Mouse (Mus musculus) liver, embryonic 13.5 days (tissue): Measurements from ENCODE around the gene Dnlz. TPM values are rescaled to one million over a fixed set of nuclear protein-coding genes. Genes with fewer than 3 reads are reported as not detected.

Experiments used
- ATAC-seq: fragments of 200-750 bp; cut with Nextera tagmentation; 2 replicates; pipeline ENCODE4 v1.8.0; 2017; ENCODE audit warnings: low read depth, mild to moderate bottlenecking, moderate number of reproducible peaks, moderate library complexity
- DNase-seq: peaks from one replicate; pipeline ENCODE4 v3.0.0; 2022
- H3K27ac ChIP-seq: fragments of 300-500 bp; sonication (generic); 2 replicates; pipeline ENCODE4 v1.5.1; 2015; ENCODE audit warnings: moderate library complexity, mild to moderate bottlenecking, inconsistent platforms
- H3K27me3 ChIP-seq: fragments of 300-500 bp; sonication (generic); 2 replicates; pipeline ENCODE4 v1.6.1; 2015; ENCODE audit warnings: mild to moderate bottlenecking, inconsistent platforms
- H3K36me3 ChIP-seq: fragments of 300-500 bp; sonication (generic); 2 replicates; pipeline ENCODE4 v1.6.1; 2015; ENCODE audit warnings: mild to moderate bottlenecking, inconsistent platforms
- H3K4me1 ChIP-seq: fragments of 300-500 bp; sonication (generic); replicated peaks from 2 replicates; pipeline ENCODE4 v1.6.1; 2015; ENCODE audit warnings: inconsistent platforms
- H3K4me2 ChIP-seq: fragments of 300-500 bp; sonication (generic); 2 replicates; pipeline ENCODE4 v1.6.1; 2015; ENCODE audit warnings: inconsistent platforms, mild to moderate bottlenecking, moderate library complexity
- H3K4me3 ChIP-seq: fragments of 300-500 bp; sonication (generic); replicated peaks from 2 replicates; pipeline ENCODE4 v1.5.1; 2015; ENCODE audit warnings: mild to moderate bottlenecking, inconsistent platforms
- H3K9ac ChIP-seq: fragments of 300-500 bp; sonication (generic); 2 replicates; pipeline ENCODE4 v1.6.1; 2015; ENCODE audit warnings: mild to moderate bottlenecking, inconsistent platforms
- H3K9me3 ChIP-seq: fragments of 300-500 bp; sonication (generic); replicated peaks from 2 replicates; pipeline ENCODE4 v1.6.1; 2016; ENCODE audit warnings: inconsistent platforms
- WGBS: fragments of 180-500 bp; shearing (Covaris S2); methylation state at CpG from one replicate; pipeline ENCODE4 v1.1.7; 2015; ENCODE audit not compliant: insufficient replicate concordance; 5-methylcytosine and 5-hydroxymethylcytosine counted together
- polyA plus RNA-seq: library from polyadenylated mRNA; unstranded; fragments of >200 nt; fragmentation: Nextera tagmentation; extraction: Ambion mirVana; gene quantifications from 2 replicates; pipeline ENCODE4 v1.2.1, GENCODE M21; 2015

Gene Dnlz
- polyA plus RNA-seq, 1 experiment from 2014 or later = 10.0 TPM

DNA sequence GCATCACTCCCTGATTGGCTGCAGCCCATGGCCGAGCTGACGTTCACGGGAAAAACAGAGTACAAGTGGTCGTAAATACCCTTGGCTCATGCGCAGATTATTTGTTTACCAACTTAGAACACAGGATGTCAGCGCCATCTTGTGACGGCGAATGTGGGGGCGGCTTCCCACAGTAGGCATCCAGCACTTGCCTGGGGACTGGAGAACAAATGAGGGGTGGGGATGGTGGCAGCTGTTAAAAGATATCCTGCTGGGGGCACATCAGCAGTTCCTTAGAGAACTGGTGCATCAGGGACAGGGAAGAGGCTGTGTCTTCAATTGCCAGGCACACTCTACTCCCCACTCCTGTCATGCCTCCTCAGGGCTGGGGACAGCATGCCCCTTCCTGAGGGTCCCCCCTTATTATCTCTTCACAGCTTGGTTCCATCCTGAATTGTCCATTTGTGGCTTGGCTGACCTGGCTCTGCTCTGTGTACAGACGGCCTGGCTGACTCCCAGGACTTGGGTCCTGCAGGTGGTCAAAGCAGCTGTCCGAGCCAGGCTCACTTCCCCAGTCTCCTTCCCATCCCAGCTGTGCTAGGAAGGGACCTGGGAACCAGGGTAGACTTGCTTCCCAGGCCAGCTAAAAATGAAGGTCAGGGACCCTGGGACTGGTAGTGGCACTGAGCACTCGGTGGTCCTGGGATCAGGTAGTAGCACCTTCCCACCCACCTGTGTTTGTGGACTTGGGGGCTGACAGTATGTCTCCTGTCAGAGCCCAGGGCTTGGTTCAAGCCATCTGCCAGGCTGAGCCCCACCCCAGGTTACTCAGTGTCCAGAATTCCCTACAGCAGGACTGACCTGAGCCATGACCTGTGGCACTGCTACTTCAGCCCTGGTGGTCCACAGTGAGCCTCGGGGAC, 13.4 kb downstream of the Dnlz start:
- Histone ChIP-seq H3K4me3 (no peak overlapping the region), H3K4me1 (peaks cover 19% of the 10 kb centered on the region), H3K4me2 (no peak overlapping the region), H3K36me3 (no peaks in the 10 kb centered on the region), H3K9ac (no peak overlapping the region), H3K27me3 (no peaks in the 10 kb centered on the region), H3K27ac (no peak overlapping the region), H3K9me3 (no peaks in the 10 kb centered on the region)
- ATAC-seq (no peak), DNase-seq (no peak)
- 81% methylated on average over 9 of the region's 13 CpGs for WGBS

DNA sequence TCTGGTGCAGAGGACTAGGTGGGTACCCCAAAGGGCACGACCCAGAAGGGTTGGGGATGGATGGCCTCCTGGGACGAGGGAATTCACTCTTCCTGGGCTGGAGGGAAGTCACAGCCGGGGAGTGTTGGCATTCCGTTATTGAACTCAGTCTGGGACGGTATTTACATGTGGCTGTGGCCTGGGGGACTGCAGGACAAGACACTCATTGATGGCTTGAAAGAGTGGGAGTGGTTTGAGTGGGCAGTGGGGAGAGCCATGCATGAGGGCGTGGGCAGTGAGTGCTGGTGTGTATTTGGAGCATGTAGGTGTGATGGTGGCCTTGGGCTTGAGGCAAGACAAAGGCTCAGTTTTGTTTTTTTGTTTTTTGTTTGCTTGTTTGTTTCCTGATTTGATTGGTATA, 21.2 kb downstream of the Dnlz start:
- no peaks in the 10 kb centered on the region for H3K27me3 ChIP-seq
- no peaks in the 10 kb centered on the region for H3K9me3 ChIP-seq
- H3K4me2 ChIP-seq = no peak overlapping the region
- ATAC-seq (no peak), DNase-seq (no peak)
- H3K9ac ChIP-seq = no peak overlapping the region
- H3K36me3 ChIP-seq = no peaks in the 10 kb centered on the region
- 65% methylated on average over 6 of the region's 6 CpGs for WGBS
- no peak overlapping the region for H3K27ac ChIP-seq
- H3K4me3 ChIP-seq = no peak overlapping the region
- 0 out of 2 replicates have a peak, but pooled peaks cover 2% of the 10 kb centered on the region for H3K4me1 ChIP-seq

DNA sequence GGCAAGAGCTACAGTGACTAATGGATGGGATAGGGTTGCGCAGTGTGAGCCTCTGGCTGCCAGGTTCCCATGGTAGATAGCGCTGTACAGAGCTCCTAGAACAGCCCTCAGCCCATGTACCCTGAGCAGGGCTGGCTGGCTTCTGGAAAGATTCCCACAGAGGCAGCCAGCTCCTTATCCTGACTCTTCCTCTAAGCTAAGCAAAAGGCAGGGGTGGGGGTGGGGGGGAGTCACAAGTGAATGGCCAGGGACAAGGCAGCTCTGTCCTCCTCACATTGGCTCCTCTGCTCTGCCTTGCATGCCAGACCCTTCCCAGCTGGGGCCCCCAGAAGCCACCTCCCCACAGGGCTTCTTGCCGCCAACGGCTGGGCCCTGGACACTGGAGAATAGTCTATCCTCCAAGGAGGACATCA, 21.8 kb downstream of the Dnlz start:
- H3K27ac ChIP-seq = no peak overlapping the region; the same call in 1 of the 2 replicates
- no peak overlapping the region for H3K4me2 ChIP-seq
- DNase-seq = no peak
- H3K4me3 ChIP-seq = no peak overlapping the region
- 83% methylated on average over 4 of the region's 4 CpGs for WGBS
- H3K9ac ChIP-seq = no peak overlapping the region
- H3K4me1 ChIP-seq = 0 out of 2 replicates have a peak, but pooled peaks cover 2% of the 10 kb centered on the region
- H3K9me3 ChIP-seq = no peaks in the 10 kb centered on the region
- no peaks in the 10 kb centered on the region for H3K27me3 ChIP-seq
- 0 out of 2 replicates have a peak, but pooled peaks cover 3% of the 10 kb centered on the region for H3K36me3 ChIP-seq
- no peak for ATAC-seq

DNA sequence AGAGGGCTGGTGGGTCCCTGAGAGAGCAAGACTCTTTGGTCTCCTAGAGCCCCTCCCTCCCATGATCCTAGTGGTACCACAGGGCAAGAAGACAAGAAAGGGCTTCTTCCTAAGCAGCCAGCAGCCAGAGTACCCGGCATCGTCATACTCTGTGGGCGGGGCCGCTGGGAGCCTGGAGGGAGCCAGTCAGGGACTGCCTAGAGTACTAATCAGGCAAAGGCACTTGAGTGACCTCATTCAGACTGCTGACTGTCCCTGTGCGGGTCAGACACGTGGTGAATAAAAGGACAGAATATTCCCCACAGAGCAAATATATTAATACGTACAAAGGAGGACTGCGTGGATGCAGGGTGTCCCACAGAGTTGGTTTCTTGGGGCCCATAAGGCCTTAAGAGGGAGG, 22.5 kb downstream of the Dnlz start:
- peak; percentile 28 for DNase-seq
- Histone ChIP-seq H3K36me3 (0 out of 2 replicates have a peak, but pooled peaks cover 3% of the 10 kb centered on the region), H3K4me2 (no peak overlapping the region), H3K9ac (no peak overlapping the region), H3K4me3 (no peak overlapping the region), H3K27ac (no peak overlapping the region), H3K4me1 (0 out of 2 replicates have a peak, but pooled peaks cover 2% of the 10 kb centered on the region), H3K27me3 (no peaks in the 10 kb centered on the region), H3K9me3 (no peaks in the 10 kb centered on the region)
- ATAC-seq = no peak
- WGBS = 62% methylated on average over 8 of the region's 8 CpGs

DNA sequence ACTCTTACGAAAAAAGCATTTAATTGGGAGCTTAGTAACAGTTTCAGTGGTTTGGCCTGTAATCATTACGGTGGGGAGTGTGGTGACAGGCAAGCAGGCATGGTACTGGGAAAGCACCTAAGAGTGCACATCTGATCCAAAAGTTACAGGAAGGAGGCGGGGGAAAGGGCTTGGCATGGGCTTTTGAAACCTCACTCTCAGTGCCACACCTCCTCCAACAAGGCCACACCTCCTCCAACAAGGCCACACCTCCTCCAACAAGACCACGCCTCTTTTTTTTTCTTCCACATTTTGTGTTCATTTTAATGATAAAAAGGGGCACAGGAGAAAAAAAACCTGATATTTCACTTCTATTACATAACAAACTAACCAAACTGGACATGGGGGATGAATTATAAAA, 24.1 kb downstream of the Dnlz start:
- 71% methylated on average over 4 of the region's 4 CpGs for WGBS
- ATAC-seq (no peak), DNase-seq (no peak)
- Histone ChIP-seq H3K36me3 (0 out of 2 replicates have a peak, but pooled peaks cover 3% of the 10 kb centered on the region), H3K4me2 (no peak overlapping the region), H3K9me3 (no peaks in the 10 kb centered on the region), H3K4me1 (0 out of 2 replicates have a peak, but pooled peaks cover 2% of the 10 kb centered on the region), H3K4me3 (no peak overlapping the region), H3K27me3 (no peaks in the 10 kb centered on the region), H3K27ac (no peak overlapping the region), H3K9ac (no peak overlapping the region)

DNA sequence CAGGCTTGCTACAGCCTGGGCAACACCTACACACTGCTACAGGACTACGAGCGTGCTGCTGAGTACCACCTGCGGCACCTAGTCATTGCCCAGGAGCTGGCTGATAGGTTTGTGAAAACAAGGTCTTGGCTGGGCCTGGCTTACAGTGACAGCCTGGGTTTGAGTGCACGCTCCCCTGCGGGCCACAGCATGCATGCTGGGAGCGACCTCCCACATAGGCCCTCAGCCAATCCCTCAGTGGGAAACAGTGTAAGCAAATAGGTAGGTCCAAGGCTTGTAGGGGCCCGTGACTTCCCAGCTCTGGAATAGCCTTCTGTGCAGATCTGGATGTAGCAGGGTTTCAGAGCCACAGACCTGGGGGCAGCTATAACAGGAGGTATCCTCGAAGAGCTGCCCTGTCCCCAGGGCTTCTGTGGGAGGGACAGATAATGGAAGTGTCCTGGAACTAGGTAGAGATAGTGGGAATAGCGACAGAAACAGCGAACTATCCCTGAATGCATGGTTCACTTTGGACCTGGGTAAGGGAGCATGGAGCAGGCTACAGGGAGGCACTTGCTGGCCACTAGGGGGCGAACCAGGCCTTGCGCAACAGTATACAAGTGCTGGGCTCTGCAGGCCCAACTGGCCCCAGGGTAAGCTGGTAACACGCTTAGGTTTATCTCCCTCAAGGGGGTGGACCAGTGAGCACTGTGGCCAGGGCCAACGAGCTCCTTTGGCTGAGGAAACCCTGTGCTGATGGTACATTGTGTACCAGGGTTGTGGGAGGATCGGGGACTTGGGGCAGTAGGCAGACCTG, 26.3 kb downstream of the Dnlz start:
- no peak overlapping the region for H3K9ac ChIP-seq

DNA sequence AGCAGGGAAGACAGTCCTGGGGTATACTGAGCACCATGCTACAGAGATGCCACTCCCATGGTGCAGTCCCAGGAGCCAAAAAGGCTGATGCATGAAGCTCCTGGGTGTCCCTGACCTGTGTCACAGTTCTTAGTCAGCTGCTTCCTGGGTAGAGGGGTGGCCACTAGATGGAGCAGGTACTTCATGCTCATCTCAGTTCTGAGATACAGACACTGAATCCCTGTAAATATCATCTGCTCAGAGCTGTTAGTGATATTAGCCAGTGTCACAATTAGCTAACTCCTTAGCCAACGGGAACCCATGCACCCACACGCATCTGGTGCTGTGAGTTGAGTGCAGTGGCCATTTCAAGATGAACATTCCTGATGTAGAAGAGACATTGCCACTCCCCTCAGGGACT, 27.0 kb downstream of the Dnlz start:
- Histone ChIP-seq H3K27me3 (no peaks in the 10 kb centered on the region), H3K36me3 (0 out of 2 replicates have a peak, but pooled peaks cover 3% of the 10 kb centered on the region), H3K4me3 (no peak overlapping the region), H3K9me3 (no peaks in the 10 kb centered on the region), H3K4me1 (0 out of 2 replicates have a peak, but pooled peaks cover 2% of the 10 kb centered on the region), H3K27ac (no peak overlapping the region), H3K4me2 (no peak overlapping the region), H3K9ac (no peak overlapping the region)
- no peak for DNase-seq
- WGBS = 69% methylated on average over 2 of the region's 2 CpGs
- no peak for ATAC-seq

More for the DNA sequence above, 26.3 kb downstream of the Dnlz start:
- 0 out of 2 replicates have a peak, but pooled peaks cover 2% of the 10 kb centered on the region for H3K4me1 ChIP-seq
- H3K9me3 ChIP-seq = no peaks in the 10 kb centered on the region
- ATAC-seq (peak; percentile 77), DNase-seq (peak; percentile 54)
- H3K27ac ChIP-seq = no peak overlapping the region
- H3K36me3 ChIP-seq = 0 out of 2 replicates have a peak, but pooled peaks cover 3% of the 10 kb centered on the region
- H3K4me2 ChIP-seq = no peak overlapping the region
- no peaks in the 10 kb centered on the region for H3K27me3 ChIP-seq
- 52% methylated on average over 15 of the region's 15 CpGs for WGBS
- H3K4me3 ChIP-seq = no peak overlapping the region

DNA sequence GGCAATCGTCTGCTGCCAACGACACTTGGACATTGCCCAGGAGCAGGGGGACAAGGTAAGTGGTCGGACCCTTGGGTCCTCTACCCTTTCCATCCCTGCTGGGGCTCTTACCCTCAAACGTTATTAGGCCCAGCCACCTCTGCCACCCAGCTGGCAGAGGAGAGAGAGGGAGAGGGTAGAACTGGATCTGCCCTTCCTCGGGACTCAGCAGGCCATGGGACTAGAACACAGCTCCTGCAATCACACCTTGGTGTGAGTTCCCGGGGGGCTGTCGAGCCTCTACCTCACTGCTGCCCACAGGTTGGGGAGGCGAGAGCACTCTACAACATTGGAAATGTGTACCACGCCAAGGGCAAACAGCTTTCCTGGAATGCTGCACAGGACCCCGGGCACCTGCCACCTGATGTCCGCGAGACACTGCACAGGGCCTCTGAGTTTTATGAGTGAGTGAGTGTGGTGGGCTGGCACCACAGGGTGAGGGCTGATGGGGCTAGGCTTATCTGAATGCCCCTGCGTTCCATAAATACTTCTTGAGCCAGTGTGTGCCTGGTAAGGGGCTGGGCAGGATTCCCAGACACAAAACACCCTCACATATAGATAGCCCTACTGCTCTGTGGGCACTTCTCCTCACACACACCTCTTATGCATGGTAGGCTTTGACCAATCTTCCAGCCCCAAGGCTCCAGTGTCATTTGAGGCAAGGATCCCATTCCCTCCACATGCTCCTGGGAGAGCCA, 28.2 kb downstream of the Dnlz start:
- Histone ChIP-seq H3K9me3 (no peaks in the 10 kb centered on the region), H3K4me1 (0 out of 2 replicates have a peak, but pooled peaks cover 2% of the 10 kb centered on the region), H3K9ac (no peak overlapping the region), H3K27ac (no peak overlapping the region), H3K4me2 (no peak overlapping the region), H3K36me3 (0 out of 2 replicates have a peak, but pooled peaks cover 3% of the 10 kb centered on the region), H3K27me3 (no peaks in the 10 kb centered on the region), H3K4me3 (no peak overlapping the region)
- ATAC-seq = no peak
- no peak for DNase-seq
- WGBS = 80% methylated on average over 13 of the region's 13 CpGs

DNA sequence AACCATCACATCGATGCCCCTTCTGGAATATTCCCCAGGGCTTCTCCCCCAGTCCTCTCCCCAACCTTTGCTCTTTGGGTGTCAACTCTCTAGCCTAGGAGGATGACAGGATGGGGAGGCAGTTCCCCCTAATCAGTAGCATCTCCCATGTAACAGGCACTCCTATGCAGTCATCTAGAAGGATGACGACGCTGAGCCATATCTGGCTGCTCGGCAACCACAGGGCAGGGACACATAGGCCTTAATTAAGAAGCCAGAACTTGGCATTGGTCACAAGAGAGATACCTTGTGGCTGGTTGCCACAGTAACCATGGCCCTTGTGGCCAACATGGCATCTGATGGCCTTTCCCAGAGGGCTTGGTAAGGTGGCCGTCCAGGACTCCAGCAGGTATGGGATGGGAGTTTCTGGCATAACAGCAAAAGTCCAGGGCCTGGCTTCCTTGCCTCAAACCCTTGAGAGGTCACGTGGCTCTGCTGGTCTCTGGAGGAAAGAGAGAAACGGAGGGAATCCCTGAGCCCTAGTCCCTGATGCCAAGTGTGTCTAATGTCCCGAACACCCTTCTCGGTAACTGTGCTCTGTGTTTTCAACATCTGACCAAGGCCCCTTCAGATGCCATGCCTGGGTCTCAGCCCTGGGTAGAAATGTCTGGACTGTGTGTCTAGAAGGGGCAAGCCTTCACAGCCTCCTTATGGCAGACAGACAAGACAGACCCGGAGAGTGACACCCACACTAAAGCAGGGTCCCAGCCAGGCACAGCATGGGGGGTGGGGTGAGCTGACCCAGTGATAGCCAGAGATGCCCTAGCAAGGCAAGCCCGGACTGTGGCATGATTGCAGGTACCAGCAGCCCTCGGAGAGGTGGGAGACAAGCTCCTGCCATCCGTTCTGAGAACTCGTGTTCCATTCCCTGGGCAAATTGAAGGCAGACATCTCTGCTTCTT, 31.4 kb downstream of the Dnlz start:
- no peaks in the 10 kb centered on the region for H3K9me3 ChIP-seq
- H3K9ac ChIP-seq = no peak overlapping the region
- peaks cover 22% of the 10 kb centered on the region for H3K27me3 ChIP-seq
- 0 out of 2 replicates have a peak, but pooled peaks cover 3% of the 10 kb centered on the region for H3K36me3 ChIP-seq
- 72% methylated on average over 14 of the region's 14 CpGs for WGBS
- ATAC-seq (no peak), DNase-seq (no peak)
- no peak overlapping the region for H3K27ac ChIP-seq
- peaks cover 10% of the 10 kb centered on the region for H3K4me1 ChIP-seq
- no peak overlapping the region for H3K4me2 ChIP-seq
- H3K4me3 ChIP-seq = no peak overlapping the region
